Mouse (Mus musculus): ENCODE measurements around the gene Zfp385c. TPM values are rescaled to one million over a fixed set of nuclear protein-coding genes. Genes with fewer than 3 reads are reported as not detected.

Zfp385c gene
- 0.28 and 0.41 TPM in 2 replicates for polyA plus RNA-seq (2016; fragmentation: Nextera tagmentation; extraction: Ambion mirVana)

GRCm38 (mm10) chr11:100692164-100692616 is at the start of gene Zfp385c:
Zfp385c (minus strand) TSS chr11:100692455.
- peaks cover 19% of the 10 kb centered on the region for H3K4me1 ChIP-seq
- H3K4me3 ChIP-seq: peak within 1 kb of the TSS; percentile 42
- no peaks in the 10 kb centered on the region for H3K9me3 ChIP-seq
- WGBS: 2% methylated on average over 23 of the region's 23 CpGs
- DNase-seq (ENCODE audit: extremely low spot score, low spot score): no peak
- H3K27me3 ChIP-seq (ENCODE audit: poor library complexity, severe bottlenecking): peaks cover 43% of the 10 kb centered on the region
- no peak within 1 kb of the TSS for H3K27ac ChIP-seq
- no peaks in the 10 kb centered on the region for H3K36me3 ChIP-seq (replicated peaks)

- Histone ChIP-seq H3K27ac (no peak overlapping the region), H3K4me3 (no peak overlapping the region), H3K36me3 (replicated peaks) (no peaks in the 10 kb centered on the region), H3K4me1 (peaks cover 23% of the 10 kb centered on the region), H3K9me3 (no peaks in the 10 kb centered on the region), H3K27me3 (ENCODE audit: poor library complexity, severe bottlenecking) (no peaks in the 10 kb centered on the region; the same call in 1 of the 2 replicates)
- 75% methylated on average over 6 of the region's 6 CpGs for WGBS
- no peak for DNase-seq (ENCODE audit: extremely low spot score, low spot score)
These were observed 49.1 kb upstream of the Zfp385c start for GRCm38 (mm10) chr11:100741348-100741747.

- Histone ChIP-seq H3K27me3 (ENCODE audit: poor library complexity, severe bottlenecking) (no peaks in the 10 kb centered on the region), H3K9me3 (no peaks in the 10 kb centered on the region), H3K4me3 (peak overlapping the region; percentile 78), H3K4me1 (peaks cover 28% of the 10 kb centered on the region), H3K36me3 (replicated peaks) (peaks cover 11% of the 10 kb centered on the region), H3K27ac (peak overlapping the region; percentile 91)
- WGBS: 21% methylated on average over 5 of the region's 5 CpGs
- DNase-seq (ENCODE audit: extremely low spot score, low spot score): no peak
These were observed 46.5 kb upstream of the Zfp385c start for GRCm38 (mm10) chr11:100738749-100739148.

- Histone ChIP-seq H3K9me3 (no peaks in the 10 kb centered on the region), H3K4me3 (peak within 1 kb of the TSS; percentile 78), H3K27me3 (ENCODE audit: poor library complexity, severe bottlenecking) (no peaks in the 10 kb centered on the region), H3K4me1 (peaks cover 28% of the 10 kb centered on the region), H3K36me3 (replicated peaks) (peaks cover 13% of the 10 kb centered on the region), H3K27ac (peak within 1 kb of the TSS; percentile 91)
- peak; percentile 99 for DNase-seq (ENCODE audit: extremely low spot score, low spot score)
- WGBS: under 1% methylated on average over 39 of the region's 39 CpGs
These were observed 45.9 kb upstream of the Zfp385c start, which contains the start of gene Rab5c for GRCm38 (mm10) chr11:100738066-100738604. Rab5c (minus strand) TSS chr11:100738215.

- Histone ChIP-seq H3K27ac (peak overlapping the region; percentile 91), H3K36me3 (replicated peaks) (peaks cover 22% of the 10 kb centered on the region), H3K27me3 (ENCODE audit: poor library complexity, severe bottlenecking) (no peaks in the 10 kb centered on the region), H3K4me1 (peaks cover 28% of the 10 kb centered on the region), H3K4me3 (peak overlapping the region; percentile 78), H3K9me3 (no peaks in the 10 kb centered on the region)
- no peak for DNase-seq (ENCODE audit: extremely low spot score, low spot score)
- 2% methylated on average over 13 of the region's 13 CpGs for WGBS
These were observed 45.0 kb upstream of the Zfp385c start for GRCm38 (mm10) chr11:100737105-100737733.

- WGBS: 85% methylated on average over 4 of the region's 4 CpGs
- Histone ChIP-seq H3K4me1 (peaks cover 28% of the 10 kb centered on the region), H3K36me3 (replicated peaks) (peaks cover 24% of the 10 kb centered on the region), H3K27ac (no peak overlapping the region), H3K9me3 (no peaks in the 10 kb centered on the region), H3K27me3 (ENCODE audit: poor library complexity, severe bottlenecking) (no peaks in the 10 kb centered on the region), H3K4me3 (peak overlapping the region; percentile 78)
- no peak for DNase-seq (ENCODE audit: extremely low spot score, low spot score)
These were observed 44.5 kb upstream of the Zfp385c start for GRCm38 (mm10) chr11:100736746-100737080.

GRCm38 (mm10) chr11:100735954-100736745 is 43.9 kb upstream of the Zfp385c start:
- H3K27ac ChIP-seq: no peak overlapping the region
- no peaks in the 10 kb centered on the region for H3K9me3 ChIP-seq
- peak overlapping the region; percentile 78 for H3K4me3 ChIP-seq
- H3K4me1 ChIP-seq: peaks cover 28% of the 10 kb centered on the region
- no peaks in the 10 kb centered on the region for H3K27me3 ChIP-seq (ENCODE audit: poor library complexity, severe bottlenecking)
- peaks cover 24% of the 10 kb centered on the region for H3K36me3 ChIP-seq (replicated peaks)
- WGBS: 81% methylated on average over 14 of the region's 14 CpGs
- DNase-seq (ENCODE audit: extremely low spot score, low spot score): no peak

- peak overlapping the region; percentile 78; the same call in 1 of the 2 replicates for H3K4me3 ChIP-seq
- no peaks in the 10 kb centered on the region for H3K27me3 ChIP-seq (ENCODE audit: poor library complexity, severe bottlenecking)
- no peak for DNase-seq (ENCODE audit: extremely low spot score, low spot score)
- H3K27ac ChIP-seq: no peak overlapping the region
- WGBS: 92% methylated on average over 9 of the region's 9 CpGs
- peaks cover 29% of the 10 kb centered on the region for H3K36me3 ChIP-seq (replicated peaks)
- peaks cover 28% of the 10 kb centered on the region for H3K4me1 ChIP-seq
- H3K9me3 ChIP-seq: no peaks in the 10 kb centered on the region
These were observed 43.0 kb upstream of the Zfp385c start for GRCm38 (mm10) chr11:100735134-100735865.

- no peak overlapping the region for H3K27ac ChIP-seq
- no peaks in the 10 kb centered on the region for H3K9me3 ChIP-seq
- no peaks in the 10 kb centered on the region for H3K27me3 ChIP-seq (ENCODE audit: poor library complexity, severe bottlenecking)
- peaks cover 58% of the 10 kb centered on the region for H3K36me3 ChIP-seq (replicated peaks)
- DNase-seq (ENCODE audit: extremely low spot score, low spot score): no peak
- peaks cover 3% of the 10 kb centered on the region for H3K4me1 ChIP-seq
- no peak overlapping the region for H3K4me3 ChIP-seq
- 89% methylated on average over 6 of the region's 6 CpGs for WGBS
These were observed 38.4 kb upstream of the Zfp385c start for GRCm38 (mm10) chr11:100730477-100731205.

GRCm38 (mm10) chr11:100729976-100730375 is 37.7 kb upstream of the Zfp385c start:
- Histone ChIP-seq H3K36me3 (replicated peaks) (peaks cover 54% of the 10 kb centered on the region), H3K9me3 (no peaks in the 10 kb centered on the region), H3K27ac (no peak overlapping the region), H3K4me3 (no peak overlapping the region), H3K27me3 (ENCODE audit: poor library complexity, severe bottlenecking) (no peaks in the 10 kb centered on the region), H3K4me1 (peaks cover 6% of the 10 kb centered on the region)
- no peak for DNase-seq (ENCODE audit: extremely low spot score, low spot score)
- WGBS: 92% methylated on average over 4 of the region's 4 CpGs

- Histone ChIP-seq H3K4me3 (no peak overlapping the region), H3K9me3 (no peaks in the 10 kb centered on the region), H3K27ac (no peak overlapping the region), H3K4me1 (peaks cover 15% of the 10 kb centered on the region), H3K36me3 (replicated peaks) (peaks cover 52% of the 10 kb centered on the region), H3K27me3 (ENCODE audit: poor library complexity, severe bottlenecking) (no peaks in the 10 kb centered on the region)
- WGBS: 87% methylated on average over 6 of the region's 6 CpGs
- no peak for DNase-seq (ENCODE audit: extremely low spot score, low spot score)
These were observed 36.3 kb upstream of the Zfp385c start for GRCm38 (mm10) chr11:100728601-100729000.

GRCm38 (mm10) chr11:100727201-100727600 is 34.9 kb upstream of the Zfp385c start:
- H3K36me3 ChIP-seq (replicated peaks): peaks cover 40% of the 10 kb centered on the region
- 93% methylated on average over 3 of the region's 3 CpGs for WGBS
- DNase-seq (ENCODE audit: extremely low spot score, low spot score): no peak
- H3K4me3 ChIP-seq: no peak overlapping the region
- no peaks in the 10 kb centered on the region for H3K27me3 ChIP-seq (ENCODE audit: poor library complexity, severe bottlenecking)
- no peaks in the 10 kb centered on the region for H3K9me3 ChIP-seq
- peaks cover 23% of the 10 kb centered on the region for H3K4me1 ChIP-seq
- no peak overlapping the region for H3K27ac ChIP-seq

Measured in forebrain, embryonic 10.5 days (tissue).